ENCODE assay signal across 33 mouse cellular contexts in genomic region chr10:13199234-13199633, GRCm38 (mm10). TPM values are rescaled to one million over a fixed set of nuclear protein-coding genes. Genes with fewer than 3 reads are reported as not detected.
DNase-seq lines count a peak whose midpoint lies in the region; ATAC-seq and TF ChIP-seq lines count a peak whose summit lies in the region.
"Had no signal": no experiment of that assay in that cellular context is flagged by ENCODE, and none has a peak within 500 bp of the region (broad histone marks: within the 10 kb centered on the region; RNA-seq: fewer than 3 reads in every experiment).

No protein-coding gene starts in this region.

- no peak overlapping the region for H3K4me2 ChIP-seq in stomach, embryonic 14.5 days (replicated peaks; ENCODE audit: low read depth, low read length)
- no peak overlapping the region for H3K4me2 ChIP-seq in stomach, postnatal 0 days (replicated peaks; ENCODE audit: low read depth)
- H3K4me2 ChIP-seq in neural tube, embryonic 15.5 days = no peak overlapping the region
- H3K4me2 ChIP-seq: embryonic facial prominence, embryonic 12.5 days; embryonic facial prominence, embryonic 15.5 days; heart, embryonic 12.5 days; heart, embryonic 15.5 days; hindbrain, embryonic 12.5 days; hindbrain, embryonic 15.5 days had no signal

- WGBS in stomach, embryonic 14.5 days = 97% methylated on average over 1 of the region's 1 CpGs
- WGBS in stomach, postnatal 0 days = 79% methylated on average over 1 of the region's 1 CpGs
- WGBS in neural tube, embryonic 15.5 days = 92% methylated on average over 1 of the region's 1 CpGs

- H3K27ac ChIP-seq in stomach, embryonic 14.5 days (ENCODE audit: low read length) = 0 out of 2 replicates have a peak overlapping the region, but pooled peaks have one; percentile 21
- H3K27ac ChIP-seq in stomach, postnatal 0 days (replicated peaks) = no peak overlapping the region
- no peak overlapping the region for H3K27ac ChIP-seq in neural tube, embryonic 15.5 days (replicated peaks)
- H3K27ac ChIP-seq: embryonic facial prominence, embryonic 12.5 days; embryonic facial prominence, embryonic 15.5 days; gastrocnemius, adult 2 months; heart, embryonic 15.5 days; hindbrain, embryonic 12.5 days; hindbrain, embryonic 15.5 days had no signal

- no peak for TF ChIP-seq CTCF in stomach, postnatal 0 days (IDR thresholded peaks at IDR 0.05; ENCODE audit: low read depth)

- no peak for TF ChIP-seq EP300 in stomach, postnatal 0 days (optimal IDR thresholded peaks at IDR 0.05)

- no peaks in the 10 kb centered on the region for H3K9me3 ChIP-seq in stomach, embryonic 14.5 days (ENCODE audit: control insufficient read depth, low read depth, low read length)
- H3K9me3 ChIP-seq in stomach, postnatal 0 days (ENCODE audit: control insufficient read depth, low read length) = no peaks in the 10 kb centered on the region
- no peaks in the 10 kb centered on the region for H3K9me3 ChIP-seq in neural tube, embryonic 15.5 days (replicated peaks)
- H3K9me3 ChIP-seq: embryonic facial prominence, embryonic 12.5 days; embryonic facial prominence, embryonic 15.5 days; heart, embryonic 12.5 days; heart, embryonic 15.5 days; hindbrain, embryonic 12.5 days; hindbrain, embryonic 15.5 days had no signal

- H3K4me1 ChIP-seq in stomach, embryonic 14.5 days (ENCODE audit: control insufficient read depth, insufficient read depth, low read length) = no peaks in the 10 kb centered on the region
- no peaks in the 10 kb centered on the region for H3K4me1 ChIP-seq in stomach, postnatal 0 days (replicated peaks; ENCODE audit: control insufficient read depth, insufficient read depth)
- no peaks in the 10 kb centered on the region for H3K4me1 ChIP-seq in neural tube, embryonic 15.5 days
- H3K4me1 ChIP-seq: embryonic facial prominence, embryonic 12.5 days; embryonic facial prominence, embryonic 15.5 days; heart, embryonic 12.5 days; heart, embryonic 15.5 days; hindbrain, embryonic 12.5 days; hindbrain, embryonic 15.5 days had no signal

- H3K9ac ChIP-seq in stomach, embryonic 14.5 days (replicated peaks; ENCODE audit: low read depth, low read length) = no peak overlapping the region
- H3K9ac ChIP-seq in stomach, postnatal 0 days (ENCODE audit: low read length) = no peak overlapping the region
- H3K9ac ChIP-seq in neural tube, embryonic 15.5 days (replicated peaks) = no peak overlapping the region
- H3K9ac ChIP-seq: embryonic facial prominence, embryonic 12.5 days; embryonic facial prominence, embryonic 15.5 days; forebrain, postnatal 0 days; heart, embryonic 12.5 days; heart, embryonic 15.5 days; hindbrain, embryonic 12.5 days; hindbrain, embryonic 15.5 days had no signal

- ATAC-seq in stomach, embryonic 14.5 days (ENCODE audit: insufficient number of reproducible peaks, insufficient read depth, low FRiP score, low read depth) = no peak
- ATAC-seq in stomach, postnatal 0 days (ENCODE audit: low FRiP score, low TSS enrichment) = no peak
- peak; percentile 81 for ATAC-seq in granulocyte monocyte progenitor cell, adult 5-6 weeks (replicated peaks; ENCODE audit: poor library complexity, severe bottlenecking)
- peak; percentile 75 for ATAC-seq in megakaryocyte progenitor cell, adult 5-6 weeks (replicated peaks; ENCODE audit: poor library complexity)
- no peak for ATAC-seq in neural tube, embryonic 15.5 days (ENCODE audit: low FRiP score)
- ATAC-seq: CD4-positive, CD25-positive, alpha-beta regulatory T cell, adult 4 months; forebrain, embryonic 14.5 days; forebrain, postnatal 0 days; intestine, postnatal 0 days; Patski had no signal

- DNase-seq in stomach, postnatal 0 days (ENCODE audit: low spot score) = no peak
- no peak for DNase-seq in adrenal gland, postnatal 4 days (ENCODE audit: low spot score in 2 of 2)
- DNase-seq: adrenal gland, adult 2 months; adrenal gland, postnatal 14 days; cerebellum, adult 18-20 months; cerebellum, adult 9-10 months; cerebellum, postnatal 14 days; forebrain, postnatal 0 days; gastrocnemius, adult 2 months; gastrocnemius, postnatal 14 days; heart, adult 18-20 months; heart, postnatal 10 days; heart, postnatal 36 days had no signal

- H3K27me3 ChIP-seq in stomach, embryonic 14.5 days (ENCODE audit: control insufficient read depth, insufficient read depth, low read length) = no peaks in the 10 kb centered on the region
- H3K27me3 ChIP-seq in stomach, postnatal 0 days (ENCODE audit: control insufficient read depth, insufficient read depth, low read length) = no peaks in the 10 kb centered on the region
- H3K27me3 ChIP-seq in neural tube, embryonic 15.5 days (replicated peaks) = no peaks in the 10 kb centered on the region
- H3K27me3 ChIP-seq: embryonic facial prominence, embryonic 12.5 days; embryonic facial prominence, embryonic 15.5 days; heart, embryonic 12.5 days; heart, embryonic 15.5 days; hindbrain, embryonic 12.5 days; hindbrain, embryonic 15.5 days; Patski had no signal

- no peaks in the 10 kb centered on the region for H3K36me3 ChIP-seq in stomach, embryonic 14.5 days (ENCODE audit: control insufficient read depth, insufficient read depth, low read length)
- no peaks in the 10 kb centered on the region for H3K36me3 ChIP-seq in stomach, postnatal 0 days (ENCODE audit: control insufficient read depth, insufficient read depth, low read length)
- no peaks in the 10 kb centered on the region for H3K36me3 ChIP-seq in neural tube, embryonic 15.5 days
- H3K36me3 ChIP-seq: embryonic facial prominence, embryonic 12.5 days; embryonic facial prominence, embryonic 15.5 days; heart, embryonic 12.5 days; heart, embryonic 15.5 days; hindbrain, embryonic 12.5 days; hindbrain, embryonic 15.5 days had no signal

- no peak overlapping the region for H3K4me3 ChIP-seq in stomach, embryonic 14.5 days (ENCODE audit: low read depth, low read length)
- H3K4me3 ChIP-seq in stomach, postnatal 0 days (ENCODE audit: low read depth, low read length) = no peak overlapping the region
- no peak overlapping the region for H3K4me3 ChIP-seq in neural tube, embryonic 15.5 days (replicated peaks)
- H3K4me3 ChIP-seq: embryonic facial prominence, embryonic 12.5 days; embryonic facial prominence, embryonic 15.5 days; gastrocnemius, adult 2 months; heart, embryonic 12.5 days; heart, embryonic 15.5 days; hindbrain, embryonic 12.5 days; hindbrain, embryonic 15.5 days had no signal

RNA-seq across cellular contexts. Expression of gene Ltv1, which starts 6.3 kb away (rescaled TPM):
- polyA plus RNA-seq in stomach, embryonic 14.5 days (2014; fragmentation: Nextera tagmentation; extraction: Ambion mirVana) = 75.6 and 80.2 TPM in 2 replicates
- polyA plus RNA-seq in stomach, postnatal 0 days (2015; fragmentation: Nextera tagmentation; extraction: Ambion mirVana) = 58.2 and 63.1 TPM in 2 replicates
- 43.3 and 45.3 TPM in 2 replicates for total RNA-seq in granulocyte monocyte progenitor cell, adult 5-6 weeks (2014; fragmentation: Nextera tagmentation)
- total RNA-seq in granulocyte monocyte progenitor cell, adult 5-6 weeks (2017) = 67.9 and 72.2 TPM in 2 replicates
- 91.4 and 91.6 TPM in 2 replicates for total RNA-seq in megakaryocyte progenitor cell, adult 5-6 weeks (2015)
- total RNA-seq in megakaryocyte progenitor cell, adult 5-6 weeks (2017) = 68.6 and 69.3 TPM in 2 replicates
- 10 to 100 TPM; 37.1 to 38.6 TPM for total RNA-seq in adrenal gland, postnatal 4 days (2021)
- polyA plus RNA-seq in neural tube, embryonic 15.5 days (2015; fragmentation: Nextera tagmentation; extraction: Ambion mirVana) = 32.5 and 42.3 TPM in 2 replicates

RNA-seq across cellular contexts. Expression of gene Zc2hc1b, which starts 21.4 kb away (rescaled TPM):
- polyA plus RNA-seq in stomach, embryonic 14.5 days (2014; fragmentation: Nextera tagmentation; extraction: Ambion mirVana) = not detected in 2 replicates
- polyA plus RNA-seq in stomach, postnatal 0 days (2015; fragmentation: Nextera tagmentation; extraction: Ambion mirVana) = not detected in 2 replicates
- total RNA-seq in granulocyte monocyte progenitor cell, adult 5-6 weeks (2014; fragmentation: Nextera tagmentation) = not detected in 2 replicates
- not detected in 2 replicates for total RNA-seq in granulocyte monocyte progenitor cell, adult 5-6 weeks (2017)
- not detected in 2 replicates for total RNA-seq in megakaryocyte progenitor cell, adult 5-6 weeks (2015)
- not detected in 2 replicates for total RNA-seq in megakaryocyte progenitor cell, adult 5-6 weeks (2017)
- total RNA-seq in adrenal gland, postnatal 4 days (2021) = not detected
- not detected in 2 replicates for polyA plus RNA-seq in neural tube, embryonic 15.5 days (2015; fragmentation: Nextera tagmentation; extraction: Ambion mirVana)
- total RNA-seq: adrenal gland, adult 2 months; adrenal gland, postnatal 14 days; forebrain, postnatal 0 days; gastrocnemius, adult 2 months; gastrocnemius, postnatal 14 days; gastrocnemius, postnatal 4 days; heart, adult 18-20 months; heart, postnatal 10 days; heart, postnatal 36 days had no signal
- polyA plus RNA-seq: adrenal gland, adult 2 months; brain, embryonic 14.5 days; C2C12; CD4-positive, CD25-positive, alpha-beta regulatory T cell, adult 4 months; embryonic facial prominence, embryonic 12.5 days; embryonic facial prominence, embryonic 15.5 days; forebrain, embryonic 11.5 days; forebrain, embryonic 14.5 days; forebrain, postnatal 0 days; frontal cortex, adult 2 months; heart, embryonic 12.5 days; heart, embryonic 15.5 days; hindbrain, embryonic 12.5 days; hindbrain, embryonic 15.5 days; intestine, embryonic 14.5 days; intestine, postnatal 0 days; Patski had no signal

Comparison
In these comparisons a context has a peak if more than half of its experiments do, and no peak if none do; other contexts are left out.
1. ATAC-seq: peak in granulocyte monocyte progenitor cell, adult 5-6 weeks (single experiment) and megakaryocyte progenitor cell, adult 5-6 weeks (single experiment); none in stomach, embryonic 14.5 days (single experiment), stomach, postnatal 0 days (single experiment) and neural tube, embryonic 15.5 days (single experiment).